Mouse (Mus musculus): Measurements from ENCODE around the gene Arl10.

GRCm38 (mm10) chr13:54556176-54556575, 18.6 kb upstream of the Arl10 start:
- no peak for TF ChIP-seq CTCF (IDR thresholded peaks at IDR 0.05; ENCODE audit: low read depth, low read length)
- TF ChIP-seq POLR2A (IDR thresholded peaks at IDR 0.05; ENCODE audit: insufficient read depth, low read length) = no peak

All from ES-Bruce4 (cell line).